Mouse (Mus musculus) MEL (cell line): ENCODE results near the gene Pxn. TPM values are rescaled to one million over a fixed set of nuclear protein-coding genes. Genes with fewer than 3 reads are reported as not detected.

Experiments used
- DNase-seq: peaks from one replicate; pipeline ENCODE4 v3.0.0; 2011; ENCODE audit warnings: low read depth, low spot score
- H3K27ac ChIP-seq: 2 replicates; pipeline ENCODE4 v1.5.1; 2012; ENCODE audit warnings: low read depth, mild to moderate bottlenecking, control low read depth, low read length, moderate library complexity; ENCODE audit not compliant: control insufficient read depth
- H3K27me3 ChIP-seq, 2 experiments: fragments of 150-350 bp in 1 of 2; sonication (generic) in 1 of 2; 2 replicates each; pipeline ENCODE4 v1.6.1; 2012; ENCODE audit warnings: low read length in 2 of 2, mild to moderate bottlenecking in 2 of 2, improper control_type of control experiment in 1 of 2, moderate library complexity in 1 of 2; ENCODE audit not compliant: insufficient read depth in 2 of 2, control insufficient read depth in 1 of 2
- H3K36me3 ChIP-seq, 2 experiments: 2 replicates each; pipeline ENCODE4 v1.6.1; 2012 to 2014; ENCODE audit warnings: low read length in 2 of 2, improper control_type of control experiment in 1 of 2, inconsistent platforms in 1 of 2, mild to moderate bottlenecking in 1 of 2; ENCODE audit not compliant: insufficient read depth in 2 of 2, control insufficient read depth in 1 of 2
- H3K4me1 ChIP-seq, 2 experiments: fragments of 150-350 bp in 1 of 2; sonication (generic) in 1 of 2; 2 replicates each; pipeline ENCODE4 v1.6.1; 2012; ENCODE audit warnings: low read length in 2 of 2, improper control_type of control experiment in 1 of 2, mild to moderate bottlenecking in 1 of 2; ENCODE audit not compliant: insufficient read depth in 2 of 2, control insufficient read depth in 1 of 2
- H3K4me3 ChIP-seq, 2 experiments: fragments of 150-350 bp in 1 of 2; sonication (generic) in 1 of 2; 2 replicates each; pipeline ENCODE4 v1.5.1; 2012; ENCODE audit warnings: low read depth in 2 of 2, low read length in 2 of 2, mild to moderate bottlenecking in 2 of 2, moderate library complexity in 2 of 2, control low read depth in 1 of 2, improper control_type of control experiment in 1 of 2; ENCODE audit not compliant: control insufficient read depth in 1 of 2, insufficient read depth in 1 of 2
- H3K79me2 ChIP-seq: 2 replicates; pipeline ENCODE4 v1.6.1; 2012; ENCODE audit warnings: mild to moderate bottlenecking, low read length, moderate library complexity; ENCODE audit not compliant: control insufficient read depth, poor library complexity, insufficient read depth
- H3K9ac ChIP-seq: 2 replicates; pipeline ENCODE4 v1.6.1; 2012; ENCODE audit warnings: low read depth, mild to moderate bottlenecking, control low read depth, low read length, moderate library complexity; ENCODE audit not compliant: control insufficient read depth, poor library complexity, severe bottlenecking
- H3K9me3 ChIP-seq: fragments of 150-350 bp; sonication (generic); replicated peaks from 2 replicates; pipeline ENCODE4 v1.6.1; 2012; ENCODE audit warnings: mild to moderate bottlenecking, low read length, improper control_type of control experiment, moderate library complexity; ENCODE audit not compliant: insufficient read depth
- CHD2 ChIP-seq: IDR thresholded peaks from 2 replicates; pipeline ENCODE4 v1.6.1; 2011; ENCODE audit warnings: low read length, improper control_type of control experiment
- CTCF ChIP-seq, 3 experiments: IDR thresholded peaks in 2 of 3; conservative IDR thresholded peaks in 1 of 3; 2 replicates each; pipeline ENCODE4 v1.5.1; 2011 to 2012; ENCODE audit warnings: low read length in 3 of 3, low read depth in 2 of 3, mild to moderate bottlenecking in 2 of 3, improper control_type of control experiment in 1 of 3, inconsistent platforms in 1 of 3, mixed read lengths in 1 of 3, moderate library complexity in 1 of 3; ENCODE audit not compliant: control insufficient read depth in 1 of 3, insufficient read depth in 1 of 3, poor library complexity in 1 of 3, severe bottlenecking in 1 of 3
- ELF1 ChIP-seq: IDR thresholded peaks from 2 replicates; pipeline ENCODE4 v1.6.1; 2014; ENCODE audit warnings: low read depth, mild to moderate bottlenecking, inconsistent platforms, low read length, improper control_type of control experiment, moderate library complexity
- EP300 ChIP-seq, 2 experiments: IDR thresholded peaks; 2 replicates each; pipeline ENCODE4 v1.6.1; 2011; ENCODE audit warnings: improper control_type of control experiment in 2 of 2, low read length in 2 of 2, low read depth in 1 of 2, mild to moderate bottlenecking in 1 of 2
- ETS1 ChIP-seq: IDR thresholded peaks from 2 replicates; pipeline ENCODE4 v1.6.1; 2012; ENCODE audit warnings: low read depth, mild to moderate bottlenecking, inconsistent platforms, low read length, improper control_type of control experiment, moderate library complexity
- GABPA ChIP-seq: IDR thresholded peaks from 2 replicates; pipeline ENCODE4 v1.6.1; 2012; ENCODE audit warnings: low read depth, mild to moderate bottlenecking, inconsistent platforms, low read length, improper control_type of control experiment, moderate library complexity
- HCFC1 ChIP-seq: IDR thresholded peaks from 2 replicates; pipeline ENCODE4 v1.6.1; 2012; ENCODE audit warnings: low read depth, mild to moderate bottlenecking, inconsistent platforms, low read length, improper control_type of control experiment, moderate library complexity
- KAT2A ChIP-seq: conservative IDR thresholded peaks from 2 replicates; pipeline ENCODE4 v1.6.1; 2012; ENCODE audit warnings: low read depth, low read length, improper control_type of control experiment, inconsistent platforms
- MAFK ChIP-seq: IDR thresholded peaks from 2 replicates; pipeline ENCODE4 v1.6.1; 2011; ENCODE audit warnings: low read depth, mild to moderate bottlenecking, low read length, improper control_type of control experiment, borderline replicate concordance
- MAX ChIP-seq: IDR thresholded peaks from 2 replicates; pipeline ENCODE4 v1.6.1; 2011; ENCODE audit warnings: low read length, improper control_type of control experiment
- MAZ ChIP-seq: IDR thresholded peaks from 2 replicates; pipeline ENCODE4 v1.6.1; 2012; ENCODE audit warnings: low read depth, mild to moderate bottlenecking, inconsistent platforms, low read length, improper control_type of control experiment
- MEF2A ChIP-seq: IDR thresholded peaks from 2 replicates; pipeline ENCODE4 v1.6.1; 2014; ENCODE audit warnings: low read depth, mild to moderate bottlenecking, inconsistent platforms, low read length, improper control_type of control experiment; ENCODE audit not compliant: poor library complexity, insufficient replicate concordance, severe bottlenecking; ENCODE audit errors: extremely low read depth
- MXI1 ChIP-seq: IDR thresholded peaks from 2 replicates; pipeline ENCODE4 v1.6.1; 2011; ENCODE audit warnings: mild to moderate bottlenecking, low read depth, low read length, improper control_type of control experiment
- MYB ChIP-seq: IDR thresholded peaks from 2 replicates; pipeline ENCODE4 v1.6.1; 2011; ENCODE audit warnings: mild to moderate bottlenecking, low read depth, low read length, improper control_type of control experiment
- MYC ChIP-seq: IDR thresholded peaks from 2 replicates; pipeline ENCODE4 v1.6.1; 2011; ENCODE audit warnings: low read depth, mild to moderate bottlenecking, low read length, improper control_type of control experiment, moderate library complexity
- NELFE ChIP-seq: IDR thresholded peaks from 2 replicates; pipeline ENCODE4 v1.6.1; 2011; ENCODE audit warnings: low read depth, low read length, improper control_type of control experiment
- POLR2A ChIP-seq, 2 experiments: IDR thresholded peaks; 2 replicates each; pipeline ENCODE4 v1.6.1; 2011 to 2012; ENCODE audit warnings: low read length in 2 of 2, mild to moderate bottlenecking in 2 of 2, control low read depth in 1 of 2, improper control_type of control experiment in 1 of 2, low read depth in 1 of 2, moderate library complexity in 1 of 2; ENCODE audit not compliant: control insufficient read depth in 1 of 2, insufficient read depth in 1 of 2, poor library complexity in 1 of 2
- RAD21 ChIP-seq: IDR thresholded peaks from 2 replicates; pipeline ENCODE4 v1.6.1; 2011; ENCODE audit warnings: mild to moderate bottlenecking, low read depth, low read length, improper control_type of control experiment
- SIN3A ChIP-seq: IDR thresholded peaks from 2 replicates; pipeline ENCODE4 v1.6.1; 2012; ENCODE audit warnings: low read length, improper control_type of control experiment, inconsistent platforms
- SMC3 ChIP-seq: IDR thresholded peaks from 2 replicates; pipeline ENCODE4 v1.6.1; 2011; ENCODE audit warnings: low read depth, low read length, improper control_type of control experiment
- TAL1 ChIP-seq: IDR thresholded peaks from 2 replicates; pipeline ENCODE4 v1.6.1; 2012; ENCODE audit warnings: mild to moderate bottlenecking, inconsistent platforms, low read length, moderate library complexity, mixed read lengths
- TBP ChIP-seq: IDR thresholded peaks from 2 replicates; pipeline ENCODE4 v1.8.0; 2011; ENCODE audit warnings: low read depth, low read length, improper control_type of control experiment
- TCF12 ChIP-seq: IDR thresholded peaks from 2 replicates; pipeline ENCODE4 v1.6.1; 2014; ENCODE audit warnings: low read depth, mild to moderate bottlenecking, inconsistent platforms, low read length, improper control_type of control experiment, moderate library complexity
- USF2 ChIP-seq, 2 experiments: IDR thresholded peaks; 2 replicates each; pipeline ENCODE4 v1.6.1; 2011 to 2012; ENCODE audit warnings: improper control_type of control experiment in 2 of 2, low read length in 2 of 2, borderline replicate concordance in 1 of 2, inconsistent platforms in 1 of 2, low read depth in 1 of 2, mild to moderate bottlenecking in 1 of 2; ENCODE audit not compliant: insufficient read depth in 1 of 2
- ZC3H11A ChIP-seq: IDR thresholded peaks from 2 replicates; pipeline ENCODE4 v1.6.1; 2012; ENCODE audit warnings: low read depth, mild to moderate bottlenecking, inconsistent platforms, low read length, improper control_type of control experiment
- ZKSCAN1 ChIP-seq: IDR thresholded peaks from 2 replicates; pipeline ENCODE4 v1.6.1; 2012; ENCODE audit warnings: low read depth, mild to moderate bottlenecking, inconsistent platforms, low read length, improper control_type of control experiment, moderate library complexity
- ZMIZ1 ChIP-seq: IDR thresholded peaks from 2 replicates; pipeline ENCODE4 v1.6.1; 2012; ENCODE audit warnings: low read depth, mild to moderate bottlenecking, inconsistent platforms, low read length, improper control_type of control experiment, moderate library complexity
- polyA plus RNA-seq, 2 experiments: library from polyadenylated mRNA; stranded (reverse) in 1 of 2; unstranded in 1 of 2; fragments of >175 nt in 1 of 2; fragments of >200 nt in 1 of 2; gene quantifications; 2 replicates each; pipeline versions ENCODE4 v1.2.1 to v1.2.4; 2012; ENCODE audit warnings: low replicate concordance in 2 of 2, low read depth in 1 of 2; ENCODE audit not compliant: insufficient read length in 2 of 2, insufficient read depth in 1 of 2, missing spikeins in 1 of 2
- total RNA-seq: library from RNA; depleted of rRNA; stranded (reverse); fragments of 300-350 nt; gene quantifications from 2 replicates; pipeline ENCODE4 v1.2.3, GENCODE M21; 2012

Gene Pxn
- total and polyA plus RNA-seq, 3 experiments = 15.2 to 167 (median 29.2) TPM

DNA sequence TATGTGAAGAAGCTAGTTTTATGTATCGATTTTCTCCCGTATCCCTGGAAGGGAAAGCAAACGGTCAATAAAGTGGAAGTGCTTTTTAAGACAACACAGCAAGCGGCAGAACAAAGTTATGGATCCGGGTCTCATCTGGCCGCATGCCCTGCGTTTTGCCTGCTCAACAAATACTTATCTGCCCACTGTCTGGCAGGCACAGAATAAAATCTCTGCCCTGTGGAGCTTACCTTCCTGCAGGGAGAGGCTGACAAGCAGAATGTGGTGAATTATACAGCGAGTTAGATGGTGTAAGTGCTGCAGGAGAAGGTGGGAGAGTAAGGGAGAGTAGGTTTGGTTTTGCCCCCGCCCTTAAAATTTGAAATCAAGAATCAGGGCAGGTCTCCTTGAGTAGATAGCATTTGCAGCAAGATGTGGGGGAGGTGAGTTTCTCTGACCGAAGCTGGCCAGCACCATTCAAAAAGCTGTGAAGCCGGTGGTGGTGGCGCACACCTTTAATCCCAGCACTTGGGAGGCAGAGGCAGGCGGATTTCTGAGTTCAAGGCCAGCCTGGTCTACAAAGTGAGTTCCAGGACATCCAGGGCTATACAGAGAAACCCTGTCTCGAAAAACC lies 51.8 kb downstream of the Pxn start:
- DNase-seq = no peak
- peaks cover 32% of the 10 kb centered on the region for H3K79me2 ChIP-seq
- no peaks in the 10 kb centered on the region for H3K9me3 ChIP-seq
- H3K27me3 ChIP-seq = no peaks in the 10 kb centered on the region
- peaks cover 0 to 10% of the 10 kb centered on the region in 2 experiments; a peak in 1 of 4 replicates for H3K4me1 ChIP-seq
- peaks cover 4 to 11% of the 10 kb centered on the region in 2 experiments; a peak in 3 of 4 replicates for H3K36me3 ChIP-seq
- H3K27ac ChIP-seq = no peak overlapping the region
- H3K9ac ChIP-seq = no peak overlapping the region
- H3K4me3 ChIP-seq = no peak overlapping the region
- TF ChIP-seq TBP (no peak), EP300 (IDR thresholded peaks at IDR 0.05; ENCODE audit: low read depth in 1 of 2, low read length in 2 of 2) (no peak), SMC3 (no peak), MEF2A (no peak), HCFC1 (no peak), RAD21 (no peak), MXI1 (no peak), USF2 (IDR thresholded peaks at IDR 0.05; ENCODE audit: borderline replicate concordance in 1 of 2, insufficient read depth in 1 of 2, low read depth in 1 of 2, low read length in 2 of 2) (no peak), MYB (no peak), ZKSCAN1 (no peak)

- Histone ChIP-seq H3K9me3 (no peaks in the 10 kb centered on the region), H3K27ac (peak within 1 kb of the TSS; percentile 96), H3K79me2 (peaks cover 32% of the 10 kb centered on the region), H3K36me3 (peaks cover 6 to 11% of the 10 kb centered on the region in 2 experiments), H3K4me1 (peaks cover 0 to 10% of the 10 kb centered on the region in 2 experiments; a peak in 1 of 4 replicates), H3K4me3 (peak within 1 kb of the TSS; percentile 96 to 99), H3K9ac (peak within 1 kb of the TSS; percentile 96), H3K27me3 (no peaks in the 10 kb centered on the region)
- DNase-seq = peak; percentile 99
- no peak for TF ChIP-seq TAL1
- TF ChIP-seq MYC = peak; percentile 98
- peak; percentile 100 for TF ChIP-seq NELFE
- peak; percentile 79 for TF ChIP-seq KAT2A
- TF ChIP-seq SMC3 = peak; percentile 37; the same call in 1 of the 2 replicates
- peak; percentile 99 for TF ChIP-seq TBP
- TF ChIP-seq MAX = peak; percentile 97
- peak; percentile 88 for TF ChIP-seq MXI1
- peak; percentile 76 to 99 (median 94) for TF ChIP-seq CTCF (IDR thresholded peaks at IDR 0.05 in 2 of 3, conservative IDR thresholded peaks at IDR 0.05 in 1 of 3; ENCODE audit: control insufficient read depth in 1 of 3, insufficient read depth in 1 of 3, low read depth in 2 of 3, low read length in 3 of 3, poor library complexity in 1 of 3, severe bottlenecking in 1 of 3)
- TF ChIP-seq MYB = no peak
- TF ChIP-seq GABPA = peak; percentile 83; the same call in 1 of the 2 replicates
- peak; percentile 99 for TF ChIP-seq ZMIZ1
- TF ChIP-seq USF2 (IDR thresholded peaks at IDR 0.05; ENCODE audit: borderline replicate concordance in 1 of 2, insufficient read depth in 1 of 2, low read depth in 1 of 2, low read length in 2 of 2) = no peak
- TF ChIP-seq RAD21 = no peak
- no peak; the same call in 1 of the 2 replicates for TF ChIP-seq MAZ
- TF ChIP-seq SIN3A = peak; percentile 66; the same call in 1 of the 2 replicates
- TF ChIP-seq CHD2 = peak; percentile 80
- no peak for TF ChIP-seq ZC3H11A
- TF ChIP-seq TCF12 = peak; percentile 73
- TF ChIP-seq MAFK = no peak
- TF ChIP-seq POLR2A (IDR thresholded peaks at IDR 0.05; ENCODE audit: control insufficient read depth in 1 of 2, insufficient read depth in 1 of 2, low read depth in 1 of 2, low read length in 2 of 2, poor library complexity in 1 of 2) = peak; percentile 99 to 100
- peak; percentile 22; the same call in 1 of the 2 replicates for TF ChIP-seq ETS1
- no peak; a peak in 1 of 4 replicates for TF ChIP-seq EP300 (IDR thresholded peaks at IDR 0.05; ENCODE audit: low read depth in 1 of 2, low read length in 2 of 2)
- peak; percentile 89 for TF ChIP-seq HCFC1
- TF ChIP-seq ELF1 = peak; percentile 54; the same call in 1 of the 2 replicates
Measured at GRCm38 (mm10) chr5:115559237-115560101, 53.0 kb downstream of the Pxn start, which contains the start of gene Rplp0. TSS of gene Rplp0 (plus strand) at chr5:115559467.
